Mouse (Mus musculus): ENCODE data around the gene Pla2g6. TPM values are rescaled to one million over a fixed set of nuclear protein-coding genes. Genes with fewer than 3 reads are reported as not detected.

Pla2g6 gene
- polyA plus RNA-seq, 1 experiment from 2014 or later = 10.7 TPM

- Histone ChIP-seq H3K4me2 (ENCODE audit: low read length) (no peak overlapping the region), H3K36me3 (ENCODE audit: insufficient read depth, low read length) (no peaks in the 10 kb centered on the region), H3K9me3 (replicated peaks; ENCODE audit: low read length) (no peaks in the 10 kb centered on the region), H3K4me1 (replicated peaks; ENCODE audit: insufficient read depth, low read length) (peaks cover 34% of the 10 kb centered on the region), H3K9ac (ENCODE audit: low read depth, low read length) (no peak overlapping the region), H3K4me3 (replicated peaks; ENCODE audit: low read depth, low read length) (no peak overlapping the region), H3K27me3 (ENCODE audit: insufficient read depth, low read length) (no peaks in the 10 kb centered on the region), H3K27ac (no peak overlapping the region)
- TF ChIP-seq CTCF (IDR thresholded peaks at IDR 0.05; ENCODE audit: low read depth) = no peak
- no peak for ATAC-seq (replicated peaks; ENCODE audit: low FRiP score, low read depth)
- 93% methylated on average over 5 of the region's 5 CpGs for WGBS
- DNase-seq (ENCODE audit: low spot score) = no peak
Observed at GRCm38 (mm10) chr15:79353690-79354305, 25.6 kb upstream of the Pla2g6 start.

DNA sequence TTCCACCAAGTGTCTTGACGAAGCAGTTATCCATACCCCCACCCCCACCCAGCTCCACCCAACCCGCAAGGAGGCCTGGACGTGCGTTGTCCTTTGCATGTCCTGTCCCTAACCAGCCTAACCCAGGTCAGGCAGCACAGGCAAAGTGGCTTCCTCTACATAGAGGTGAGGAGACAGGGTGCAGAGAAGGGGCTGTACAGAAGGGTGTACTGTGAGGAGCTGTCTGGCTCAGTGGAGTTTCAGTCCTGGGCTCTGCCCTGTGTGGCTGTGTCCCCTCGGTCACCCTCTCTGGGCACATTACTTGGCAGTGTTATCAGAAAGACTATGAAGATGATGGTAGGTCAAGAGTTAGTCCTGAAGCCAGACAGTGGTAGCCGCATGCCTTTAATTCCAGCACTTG, 24.3 kb upstream of the Pla2g6 start:
- Histone ChIP-seq H3K27me3 (ENCODE audit: insufficient read depth, low read length) (no peaks in the 10 kb centered on the region), H3K4me1 (replicated peaks; ENCODE audit: insufficient read depth, low read length) (peaks cover 24% of the 10 kb centered on the region; the same call in 1 of the 2 replicates), H3K27ac (no peak overlapping the region), H3K9me3 (replicated peaks; ENCODE audit: low read length) (no peaks in the 10 kb centered on the region), H3K4me2 (ENCODE audit: low read length) (no peak overlapping the region), H3K9ac (ENCODE audit: low read depth, low read length) (no peak overlapping the region), H3K4me3 (replicated peaks; ENCODE audit: low read depth, low read length) (no peak overlapping the region), H3K36me3 (ENCODE audit: insufficient read depth, low read length) (no peaks in the 10 kb centered on the region)
- 76% methylated on average over 6 of the region's 6 CpGs for WGBS
- no peak for DNase-seq (ENCODE audit: low spot score)
- no peak for TF ChIP-seq CTCF (IDR thresholded peaks at IDR 0.05; ENCODE audit: low read depth)
- no peak for ATAC-seq (replicated peaks; ENCODE audit: low FRiP score, low read depth)

GRCm38 (mm10) chr15:79351331-79351767, 23.2 kb upstream of the Pla2g6 start:
- 0 out of 2 replicates have a peak overlapping the region, but pooled peaks have one; percentile 16 for H3K4me2 ChIP-seq (ENCODE audit: low read length)
- H3K9ac ChIP-seq (ENCODE audit: low read depth, low read length) = peak overlapping the region; percentile 41; the same call in 1 of the 2 replicates

GRCm38 (mm10) chr15:79350866-79351265, 22.7 kb upstream of the Pla2g6 start:
- H3K27me3 ChIP-seq (ENCODE audit: insufficient read depth, low read length) = no peaks in the 10 kb centered on the region
- TF ChIP-seq CTCF (IDR thresholded peaks at IDR 0.05; ENCODE audit: low read depth) = no peak
- H3K9me3 ChIP-seq (replicated peaks; ENCODE audit: low read length) = no peaks in the 10 kb centered on the region
- H3K4me2 ChIP-seq (ENCODE audit: low read length) = no peak overlapping the region
- 0 out of 2 replicates have a peak, but pooled peaks cover 17% of the 10 kb centered on the region for H3K4me1 ChIP-seq (replicated peaks; ENCODE audit: insufficient read depth, low read length)
- H3K27ac ChIP-seq = peak overlapping the region; percentile 8; the same call in 1 of the 2 replicates
- H3K9ac ChIP-seq (ENCODE audit: low read depth, low read length) = no peak overlapping the region
- no peak for ATAC-seq (replicated peaks; ENCODE audit: low FRiP score, low read depth)
- no peak for DNase-seq (ENCODE audit: low spot score)
- WGBS = 93% methylated on average over 4 of the region's 4 CpGs
- no peak overlapping the region for H3K4me3 ChIP-seq (replicated peaks; ENCODE audit: low read depth, low read length)
- H3K36me3 ChIP-seq (ENCODE audit: insufficient read depth, low read length) = no peaks in the 10 kb centered on the region

More at GRCm38 (mm10) chr15:79351331-79351767, 23.2 kb upstream of the Pla2g6 start:
- TF ChIP-seq CTCF (IDR thresholded peaks at IDR 0.05; ENCODE audit: low read depth) = no peak
- Histone ChIP-seq H3K9me3 (replicated peaks; ENCODE audit: low read length) (no peaks in the 10 kb centered on the region), H3K27ac (peak overlapping the region; percentile 8; the same call in 1 of the 2 replicates), H3K4me3 (replicated peaks; ENCODE audit: low read depth, low read length) (no peak overlapping the region), H3K36me3 (ENCODE audit: insufficient read depth, low read length) (no peaks in the 10 kb centered on the region), H3K4me1 (replicated peaks; ENCODE audit: insufficient read depth, low read length) (0 out of 2 replicates have a peak, but pooled peaks cover 18% of the 10 kb centered on the region), H3K27me3 (ENCODE audit: insufficient read depth, low read length) (no peaks in the 10 kb centered on the region)
- 23% methylated on average over 15 of the region's 15 CpGs for WGBS
- ATAC-seq (replicated peaks; ENCODE audit: low FRiP score, low read depth) (no peak), DNase-seq (ENCODE audit: low spot score) (peak; percentile 59)

DNA sequence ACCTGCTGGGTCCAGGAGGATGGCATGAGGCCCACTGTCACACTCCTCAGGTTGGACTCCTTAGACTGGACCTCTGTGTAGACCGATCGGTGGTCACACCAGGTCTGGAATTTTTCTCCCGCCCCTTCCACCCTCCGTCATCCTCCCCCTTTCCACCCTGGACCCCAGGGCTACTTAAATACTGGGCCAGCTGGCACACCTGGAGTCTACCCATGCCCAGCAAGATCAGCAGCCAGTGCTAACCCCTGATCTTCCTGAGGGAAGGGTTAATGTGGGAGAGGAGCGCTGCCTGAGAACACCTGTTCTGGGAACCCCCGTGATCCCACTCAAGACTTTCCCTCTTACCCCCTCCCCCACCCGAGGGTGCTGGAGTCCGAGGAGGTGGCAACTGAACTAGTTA, 20.5 kb upstream of the Pla2g6 start:
- peak overlapping the region; percentile 97 for H3K4me2 ChIP-seq (ENCODE audit: low read length)
- H3K27ac ChIP-seq = peak overlapping the region; percentile 86
- H3K36me3 ChIP-seq (ENCODE audit: insufficient read depth, low read length) = no peaks in the 10 kb centered on the region
- 0 out of 2 replicates have a peak, but pooled peaks cover 14% of the 10 kb centered on the region for H3K4me1 ChIP-seq (replicated peaks; ENCODE audit: insufficient read depth, low read length)
- no peak for TF ChIP-seq CTCF (IDR thresholded peaks at IDR 0.05; ENCODE audit: low read depth)
- no peaks in the 10 kb centered on the region for H3K27me3 ChIP-seq (ENCODE audit: insufficient read depth, low read length)
- peak overlapping the region; percentile 66 for H3K4me3 ChIP-seq (replicated peaks; ENCODE audit: low read depth, low read length)
- ATAC-seq (replicated peaks; ENCODE audit: low FRiP score, low read depth) (no peak), DNase-seq (ENCODE audit: low spot score) (no peak)
- 54% methylated on average over 8 of the region's 8 CpGs for WGBS
- no peaks in the 10 kb centered on the region for H3K9me3 ChIP-seq (replicated peaks; ENCODE audit: low read length)
- H3K9ac ChIP-seq (ENCODE audit: low read depth, low read length) = peak overlapping the region; percentile 76; the same call in 1 of the 2 replicates

GRCm38 (mm10) chr15:79347845-79348506, 19.8 kb upstream of the Pla2g6 start:
- H3K9me3 ChIP-seq (replicated peaks; ENCODE audit: low read length) = no peaks in the 10 kb centered on the region
- peak overlapping the region; percentile 86 for H3K27ac ChIP-seq
- no peaks in the 10 kb centered on the region for H3K27me3 ChIP-seq (ENCODE audit: insufficient read depth, low read length)
- peak; percentile 71 for ATAC-seq (replicated peaks; ENCODE audit: low FRiP score, low read depth)
- DNase-seq (ENCODE audit: low spot score) = peak; percentile 77
- peak; percentile 55 for TF ChIP-seq CTCF (IDR thresholded peaks at IDR 0.05; ENCODE audit: low read depth)
- H3K9ac ChIP-seq (ENCODE audit: low read depth, low read length) = peak overlapping the region; percentile 76
- H3K36me3 ChIP-seq (ENCODE audit: insufficient read depth, low read length) = no peaks in the 10 kb centered on the region
- peak overlapping the region; percentile 97 for H3K4me2 ChIP-seq (ENCODE audit: low read length)
- WGBS = 1% methylated on average over 40 of the region's 46 CpGs
- H3K4me1 ChIP-seq (replicated peaks; ENCODE audit: insufficient read depth, low read length) = 0 out of 2 replicates have a peak, but pooled peaks cover 14% of the 10 kb centered on the region
- peak overlapping the region; percentile 66 for H3K4me3 ChIP-seq (replicated peaks; ENCODE audit: low read depth, low read length)

All from kidney, postnatal 0 days (tissue).